Mouse (Mus musculus): ENCODE measurements around the gene Git2. TPM values are rescaled to one million over a fixed set of nuclear protein-coding genes. Genes with fewer than 3 reads are reported as not detected.

The Git2 gene
- total RNA-seq, 2 experiments from 2014 or later, result 25.5 to 31.9 TPM

DNA sequence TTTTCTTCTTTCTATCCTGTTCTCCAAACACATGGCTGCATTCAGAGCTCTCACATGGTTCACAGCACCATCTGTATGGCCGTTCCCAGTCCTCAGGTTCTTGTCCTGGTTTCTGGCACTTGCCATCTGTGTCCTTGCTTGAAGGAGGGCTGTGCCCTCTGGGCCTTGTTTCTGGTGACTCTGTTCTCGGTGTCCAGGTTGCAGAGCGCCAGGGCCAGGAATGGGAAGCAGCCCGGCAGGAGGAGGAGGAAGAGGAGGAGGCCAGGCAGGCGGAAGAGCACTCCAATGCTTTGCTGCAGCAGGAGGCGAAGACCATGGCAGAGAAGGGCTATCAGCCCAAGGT, 55.4 kb downstream of the Git2 start:
- no peak for DNase-seq

DNA sequence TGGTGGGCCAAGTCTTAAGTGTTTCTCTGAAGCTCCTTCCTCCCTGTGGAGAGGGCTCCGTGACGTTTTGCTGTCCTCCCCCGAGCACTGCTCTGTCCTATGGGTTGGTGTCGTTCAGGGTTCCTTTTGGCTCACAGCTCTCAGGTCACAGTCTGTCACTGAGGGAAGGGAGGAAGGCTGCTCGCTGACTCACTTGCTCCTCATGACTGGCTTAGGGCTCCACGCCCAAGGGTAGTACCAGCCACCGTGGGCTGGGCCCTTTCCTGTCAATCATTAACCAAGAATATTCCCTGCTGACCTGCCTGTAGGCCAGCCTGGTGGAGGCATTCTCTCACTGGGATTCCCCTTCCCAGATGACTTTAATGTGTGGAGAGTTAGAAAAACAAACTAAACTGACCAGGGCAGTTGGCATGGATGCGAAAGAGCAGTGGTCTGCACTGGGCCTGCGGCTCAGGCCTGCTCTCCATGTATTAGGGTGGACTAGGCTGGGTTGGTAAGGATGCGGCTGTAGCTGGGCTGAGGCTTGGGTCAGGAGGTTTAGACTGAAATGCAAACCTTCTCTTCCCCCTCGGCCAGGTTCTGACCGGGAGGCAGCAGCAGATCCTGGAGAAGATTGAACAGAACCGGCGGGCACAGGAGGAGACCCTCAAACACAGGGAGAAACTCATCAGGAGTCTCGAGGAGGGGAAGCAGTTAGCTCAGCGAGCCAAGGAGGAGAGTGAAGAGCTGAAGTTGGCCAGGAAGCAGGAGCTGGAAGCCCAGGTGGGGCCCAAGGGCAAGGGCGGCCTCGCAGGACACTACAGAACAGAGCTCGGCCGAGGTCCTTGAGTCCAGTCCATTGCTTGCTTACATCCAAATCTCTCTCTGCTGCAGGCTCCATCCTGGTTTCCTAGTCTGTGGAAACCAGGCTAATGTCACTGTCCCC, 56.1 kb downstream of the Git2 start:
- DNase-seq, result no peak

- DNase-seq, result no peak
Observed at GRCm38 (mm10) chr5:114718483-114718882, 56.8 kb downstream of the Git2 start.

DNA sequence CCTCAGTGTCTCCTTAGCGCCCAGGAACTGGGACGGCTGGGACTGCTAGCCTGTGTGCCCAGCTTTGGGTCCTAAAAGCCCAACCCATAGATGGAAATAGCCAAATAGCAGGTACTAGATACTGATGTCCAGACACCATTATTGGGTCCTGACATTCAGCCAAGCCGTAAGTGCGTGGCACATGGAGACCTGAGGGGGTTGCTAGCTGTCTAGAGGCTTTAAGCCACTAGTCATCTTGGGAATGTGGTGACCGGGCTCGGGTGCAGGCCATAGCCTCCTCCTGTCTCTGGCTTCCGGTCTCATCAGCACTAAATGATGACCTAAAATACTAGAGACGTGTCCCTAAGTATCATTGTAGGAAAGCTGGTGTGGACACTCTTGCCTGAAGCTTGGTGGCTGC, 57.4 kb downstream of the Git2 start:
- DNase-seq, result no peak

DNA sequence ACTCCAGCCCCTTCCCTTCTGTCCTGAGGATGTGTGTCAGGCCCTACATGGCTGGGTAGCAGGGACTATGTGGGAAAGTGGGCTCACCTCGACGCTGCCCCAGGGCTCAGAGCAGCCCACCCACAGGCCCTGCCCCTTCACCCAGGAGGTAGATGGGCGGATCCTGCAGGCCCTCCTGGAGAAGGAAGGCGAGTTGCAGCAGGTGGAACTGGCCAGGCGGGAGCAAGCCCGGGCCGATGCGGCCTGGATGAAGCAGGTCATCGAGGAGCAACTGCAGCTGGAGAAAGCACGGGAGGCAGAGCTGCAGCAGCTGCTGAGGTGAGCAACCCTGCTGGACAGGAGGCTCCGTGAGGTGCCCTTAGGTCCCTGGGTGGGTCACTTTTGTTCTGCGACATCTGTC, 58.0 kb downstream of the Git2 start:
- DNase-seq, result no peak

GRCm38 (mm10) chr5:114714551-114714950, 60.8 kb downstream of the Git2 start:
- DNase-seq, result no peak

- DNase-seq, result no peak
Observed at GRCm38 (mm10) chr5:114709357-114709756, 66.0 kb downstream of the Git2 start.

DNA sequence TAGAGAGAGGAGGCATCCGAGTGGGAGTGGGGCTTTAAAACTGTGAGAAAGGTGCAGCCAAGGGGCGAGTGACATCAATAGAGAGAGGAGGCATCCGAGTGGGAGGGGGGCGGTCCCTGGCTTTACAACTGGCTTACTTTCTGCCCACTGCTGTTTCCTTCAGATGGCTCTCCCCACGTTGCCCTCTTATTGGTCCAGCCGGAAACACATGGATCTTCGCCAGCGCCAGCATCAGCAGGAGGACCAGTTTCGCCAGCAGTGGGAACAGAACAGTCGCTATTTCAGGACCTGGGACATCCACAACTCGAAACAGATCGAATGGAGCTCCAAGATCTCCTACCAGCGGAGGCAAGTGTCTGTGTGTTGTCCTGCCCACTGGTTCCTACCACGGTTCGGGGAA, 66.8 kb downstream of the Git2 start:
- no peak for DNase-seq

- peak; percentile 95 for DNase-seq
Observed at GRCm38 (mm10) chr5:114707265-114708068, 67.8 kb downstream of the Git2 start, which contains the start of gene Tchp. Tchp (plus strand) TSS chr5:114707760.

DNA sequence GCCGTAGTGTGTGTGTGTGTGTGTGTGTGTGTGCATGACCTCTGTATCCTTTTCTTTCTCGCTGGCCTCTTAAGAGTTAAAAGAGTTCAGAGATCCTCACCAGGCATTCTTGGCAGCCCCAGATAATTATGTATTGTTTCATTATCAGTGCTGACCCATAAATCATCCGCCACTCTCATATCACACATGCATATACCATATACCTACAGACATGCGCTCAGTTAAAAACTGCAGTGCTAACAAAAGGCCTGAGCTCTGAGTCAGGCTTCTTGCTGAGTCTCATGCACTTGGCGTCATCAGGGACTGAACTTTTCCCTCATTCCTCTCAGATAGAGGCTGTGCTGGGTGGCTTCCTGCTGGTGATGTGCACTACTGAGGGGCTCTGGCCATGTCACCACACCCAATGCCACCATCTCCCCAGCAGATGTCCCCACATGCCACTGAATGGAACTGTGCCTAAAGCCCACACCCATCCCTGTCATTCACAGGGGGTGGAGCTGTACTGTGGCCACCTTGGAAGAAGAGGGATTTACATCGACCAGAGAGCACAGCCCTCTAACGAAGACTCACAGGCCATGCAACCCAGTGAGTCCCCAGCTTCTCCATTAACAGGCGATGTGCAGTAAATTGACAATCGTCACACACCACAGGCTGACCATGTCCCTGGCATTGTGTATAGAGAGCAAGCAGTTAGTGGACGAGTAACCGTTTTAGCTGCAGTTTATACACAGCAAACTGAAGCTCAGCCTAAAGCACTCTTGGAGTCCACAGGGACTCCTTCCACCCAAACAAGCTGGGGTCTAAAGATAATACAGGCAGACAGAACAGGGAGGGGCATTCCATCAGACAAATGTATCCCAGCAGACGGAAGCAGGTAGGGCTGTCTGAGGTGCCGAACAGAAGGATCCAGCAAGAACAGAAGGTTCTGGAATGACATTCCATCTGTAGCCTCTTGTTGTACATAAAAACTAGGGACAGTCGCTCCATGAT, 72.6 kb downstream of the Git2 start:
- DNase-seq, result peak; percentile 37

DNA sequence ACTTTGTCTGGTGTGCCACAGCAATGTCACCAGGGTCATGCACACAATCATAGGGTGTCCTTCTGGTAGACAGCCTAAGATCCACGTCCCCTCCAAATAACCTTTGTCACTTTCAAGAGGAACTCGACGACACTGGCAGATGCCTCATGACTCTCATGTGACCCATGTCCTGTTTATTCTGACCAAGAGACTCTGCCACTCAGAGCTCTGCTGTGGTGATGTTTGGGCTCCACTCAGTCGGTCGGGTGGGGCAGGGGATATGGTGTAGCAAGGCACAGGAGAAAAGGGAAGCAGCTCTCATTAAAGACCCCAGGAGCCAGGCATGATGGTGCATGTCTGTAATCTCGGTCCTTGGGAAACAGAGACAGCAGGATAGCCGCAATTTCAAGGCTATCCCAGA, 76.3 kb downstream of the Git2 start:
- no peak for DNase-seq

DNA sequence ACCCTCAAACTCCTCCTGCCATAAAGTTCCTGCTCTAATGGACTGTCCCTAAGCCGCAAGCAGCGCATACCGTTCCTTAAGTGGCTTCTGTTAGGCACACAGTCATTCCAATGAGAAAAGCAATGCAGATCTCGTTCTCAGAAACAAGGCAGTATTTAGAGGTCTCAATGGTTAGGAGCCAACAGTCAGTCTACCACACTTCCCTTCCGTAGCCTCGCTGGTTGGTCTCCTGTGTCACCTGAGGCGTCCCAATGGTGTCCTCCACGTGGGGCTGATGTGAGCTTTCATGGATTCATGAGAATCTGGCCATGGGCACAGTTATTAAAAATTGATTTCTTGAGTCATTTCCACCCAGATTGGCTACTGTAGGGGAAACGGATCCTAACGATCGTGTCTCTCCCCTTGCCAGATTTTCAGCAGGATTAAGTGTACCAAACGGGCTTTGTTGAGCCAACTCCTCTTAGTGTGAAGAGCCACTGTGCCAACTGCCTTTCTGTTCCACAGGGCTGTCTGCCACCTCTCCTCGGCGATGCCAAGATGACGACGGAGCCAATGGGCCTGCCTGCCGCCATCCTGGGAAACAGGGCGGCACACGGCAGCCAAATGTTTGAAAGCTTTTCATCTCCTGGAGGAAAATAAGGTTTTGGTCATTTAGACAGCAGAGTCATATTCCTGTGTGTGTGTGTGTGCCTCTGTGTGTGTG, 77.1 kb downstream of the Git2 start:
- peak; percentile 66 for DNase-seq

DNA sequence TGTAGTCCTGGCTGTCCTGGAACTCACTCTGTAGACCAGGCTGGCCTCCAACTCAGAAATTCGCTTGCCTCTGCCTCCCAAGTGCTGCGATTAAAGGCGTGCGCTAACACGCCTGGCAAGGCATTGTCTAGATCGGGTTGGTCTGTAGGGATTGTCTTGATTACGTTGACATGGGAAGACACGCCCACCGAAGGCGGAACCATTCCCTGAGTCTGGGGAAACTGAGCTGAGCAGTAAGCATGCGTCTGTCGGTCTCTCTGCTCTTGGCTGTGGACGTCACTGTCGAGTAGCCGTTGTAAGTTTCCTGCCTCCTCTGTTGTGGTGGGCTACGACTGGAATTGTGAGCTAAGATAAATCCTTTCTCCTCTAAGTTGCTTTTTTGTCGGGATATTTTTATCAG, 78.4 kb downstream of the Git2 start:
- DNase-seq, result no peak

GRCm38 (mm10) chr5:114695775-114696174, 79.5 kb downstream of the Git2 start:
- DNase-seq, result no peak

DNA sequence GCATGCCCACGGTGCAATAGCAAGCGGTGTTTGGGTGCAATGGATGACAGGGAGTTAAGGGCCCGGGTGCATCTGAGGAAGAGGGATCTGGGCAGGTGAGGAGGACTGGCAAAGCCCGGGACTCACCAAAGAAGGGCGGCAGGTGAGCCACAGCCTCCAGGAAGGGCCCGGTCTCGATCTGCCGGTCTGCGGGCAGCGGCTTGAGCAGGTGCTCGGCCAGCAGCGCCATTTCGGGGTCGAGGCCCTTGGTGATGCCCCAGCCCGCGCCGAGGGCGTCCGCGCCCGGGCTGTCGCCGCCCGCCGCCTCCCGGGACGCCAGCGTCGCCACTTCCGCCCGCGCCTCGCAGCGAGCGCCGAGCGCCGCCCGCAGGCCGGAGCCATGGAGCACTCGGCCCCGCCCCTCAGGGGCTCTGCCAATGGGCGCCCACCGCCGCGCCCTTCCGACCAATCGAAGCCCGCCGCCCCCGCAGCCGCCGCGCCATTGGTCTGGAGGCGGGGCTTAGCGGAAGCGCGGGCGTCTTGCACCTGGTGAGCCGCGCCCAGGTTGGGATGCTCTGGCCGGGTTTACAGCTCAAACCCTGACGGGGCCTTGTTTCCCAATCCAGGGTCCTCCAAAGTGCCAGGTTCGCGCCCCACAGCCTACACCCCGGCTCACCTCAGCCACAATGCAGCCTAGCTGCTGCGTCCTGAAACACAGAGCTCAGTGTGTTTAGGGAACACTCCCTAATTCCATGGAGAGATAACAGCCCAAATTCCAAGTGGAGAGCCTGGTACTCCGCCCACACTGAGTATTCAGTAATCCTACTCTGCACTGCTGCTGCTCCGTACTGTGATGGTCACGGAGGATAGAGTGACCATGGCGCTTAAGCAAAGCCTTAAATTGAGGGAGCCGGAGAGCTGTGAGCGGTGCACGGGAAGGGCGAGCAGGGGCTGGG, 84.4 kb downstream of the Git2 start, which contains the start of gene Gltp:
Gene Gltp (minus strand): TSS at position 352 of the 935 bp plus-strand sequence.
- peak; percentile 94 for DNase-seq

GRCm38 (mm10) chr5:114689700-114690366, 85.5 kb downstream of the Git2 start:
- no peak for DNase-seq

DNA sequence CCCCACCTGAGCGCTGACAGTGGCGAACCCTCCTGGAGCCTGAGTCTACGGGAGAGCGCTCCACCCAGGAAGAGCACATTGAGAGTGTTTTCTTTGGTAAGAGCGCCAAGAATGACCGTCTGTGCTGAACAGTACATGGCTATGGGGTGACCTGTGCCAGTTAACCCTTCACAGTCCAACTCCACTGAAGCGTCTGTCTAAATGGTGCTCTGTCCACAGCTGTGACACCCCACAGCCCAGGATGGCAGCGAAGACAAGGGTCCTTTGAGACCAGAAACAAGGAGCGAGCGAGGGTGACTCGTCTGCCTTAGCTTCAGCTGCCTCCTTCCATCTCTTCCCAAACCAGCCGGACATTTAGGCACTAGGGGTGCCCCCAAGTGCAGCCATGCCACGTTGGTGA, 86.6 kb downstream of the Git2 start:
- DNase-seq, result no peak

DNA sequence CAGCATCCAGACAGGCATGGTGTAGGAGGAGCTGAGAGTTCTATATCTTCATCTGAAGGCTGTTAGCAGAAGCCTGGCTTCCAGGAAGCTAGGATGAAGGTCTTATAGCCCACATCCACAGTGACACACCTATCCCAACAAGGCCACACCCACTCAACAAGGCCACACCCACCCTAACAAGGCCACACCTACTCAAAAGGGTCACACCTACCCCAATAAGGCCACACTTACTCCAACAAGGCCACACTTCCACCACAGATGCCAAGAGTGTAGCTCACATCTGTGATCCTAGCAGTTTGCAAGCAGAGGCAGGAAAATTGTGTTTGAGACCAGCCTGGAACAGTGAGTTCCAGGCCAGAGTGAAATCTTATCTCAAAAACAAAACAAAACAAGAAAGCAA, 87.4 kb downstream of the Git2 start:
- DNase-seq, result no peak

GRCm38 (mm10) chr5:114686726-114687210, 88.5 kb downstream of the Git2 start:
- no peak for DNase-seq

Measured in gastrocnemius, postnatal 10 days (tissue).